Mouse (Mus musculus): ENCODE measurements around the gene Tnmd.

The Tnmd gene

DNA sequence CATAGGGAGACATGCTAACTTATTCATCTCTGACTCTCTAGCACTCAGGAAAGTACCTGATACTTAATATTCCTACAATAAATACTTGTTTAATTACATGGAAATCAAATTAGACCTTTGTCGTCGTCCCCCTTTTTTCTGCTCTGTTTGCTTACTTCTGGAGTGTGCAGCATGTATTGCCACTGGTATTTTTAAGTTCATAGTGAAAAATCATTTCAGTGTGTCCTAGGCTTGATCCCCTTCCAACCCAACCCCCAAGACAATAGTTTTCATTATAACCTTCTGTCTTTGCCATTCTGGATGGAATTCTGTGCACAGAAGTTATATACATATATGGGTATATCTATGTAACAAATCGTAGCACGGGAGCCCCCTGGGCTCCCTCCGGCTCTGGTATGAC is at the start of gene Tnmd:
Gene Tnmd, plus strand, starts transcription at position 301 of the 400 bp plus-strand sequence.
- DNase-seq (ENCODE audit: low spot score): no peak

DNA sequence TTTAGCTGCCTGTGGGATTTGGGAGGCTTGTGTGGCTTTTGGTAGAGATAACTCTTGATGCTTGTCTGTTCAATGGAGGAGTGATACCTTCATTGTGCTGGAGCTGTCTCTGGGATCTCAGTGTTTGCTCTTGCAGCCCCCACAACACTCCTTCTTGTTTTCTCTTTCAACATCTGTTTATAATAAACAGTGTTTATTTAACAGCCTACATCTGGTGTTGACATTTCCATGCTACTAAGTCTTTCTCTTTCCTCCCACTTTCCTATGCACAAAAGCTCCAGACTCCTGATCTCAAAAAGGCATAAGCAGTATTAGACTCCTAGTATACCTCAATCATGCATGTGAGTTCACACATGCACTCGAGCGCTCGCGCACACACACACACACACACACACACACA is 2.9 kb downstream of the Tnmd start:
- DNase-seq (ENCODE audit: low spot score): no peak

DNA sequence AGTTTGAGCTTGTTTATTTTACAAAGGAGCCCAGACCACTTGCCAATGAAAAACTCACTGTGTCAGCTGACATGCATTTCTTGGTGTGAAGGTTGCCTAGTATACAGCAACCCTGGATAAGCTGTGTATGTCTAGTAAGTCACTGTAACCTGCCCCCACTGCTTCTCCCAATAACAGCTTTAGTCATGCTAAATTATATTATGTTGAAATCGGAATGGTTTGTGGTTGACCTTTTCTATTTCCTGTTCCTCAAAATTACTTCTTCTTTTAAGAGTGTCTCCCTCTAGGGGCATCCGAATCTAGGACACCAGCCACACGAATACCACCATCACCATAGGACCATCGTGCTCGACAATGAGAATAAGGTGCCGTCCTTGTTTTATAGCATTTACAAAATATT is 19.0 kb downstream of the Tnmd start:
- DNase-seq (ENCODE audit: low spot score): no peak

DNA sequence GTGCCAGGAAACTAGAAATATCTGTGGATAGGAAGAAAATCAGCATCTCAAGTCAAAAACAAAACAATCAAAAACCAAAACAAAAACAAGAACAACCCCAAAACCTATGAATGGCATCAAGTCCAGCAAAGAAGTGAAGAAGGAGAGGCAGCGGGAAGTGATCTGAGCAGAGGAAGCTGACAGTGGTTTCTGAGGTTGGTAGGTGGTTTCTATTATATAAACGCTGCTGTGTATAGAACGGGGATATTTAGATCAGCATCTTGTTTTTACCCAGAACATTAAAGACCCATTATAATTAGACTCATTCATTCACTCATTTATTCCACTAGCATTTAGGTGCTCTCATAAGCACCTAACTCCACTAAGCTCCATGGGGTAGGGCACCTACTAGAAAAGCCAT is 36.5 kb downstream of the Tnmd start:
- peak; percentile 1 for DNase-seq (ENCODE audit: low spot score)

GRCm38 (mm10) chrX:133888111-133888510 is 37.3 kb downstream of the Tnmd start:
- DNase-seq (ENCODE audit: low spot score): no peak

- peak; percentile 68 for DNase-seq (ENCODE audit: low spot score)
Measured at GRCm38 (mm10) chrX:133898014-133898542, 47.3 kb downstream of the Tnmd start, which contains the start of gene Tspan6. TSS of gene Tspan6 (minus strand) at chrX:133898429.

- DNase-seq (ENCODE audit: low spot score): no peak
Measured at GRCm38 (mm10) chrX:133908261-133908660, 57.5 kb downstream of the Tnmd start, which contains the start of gene Srpx2. TSS of gene Srpx2 (plus strand) at chrX:133908426.

DNA sequence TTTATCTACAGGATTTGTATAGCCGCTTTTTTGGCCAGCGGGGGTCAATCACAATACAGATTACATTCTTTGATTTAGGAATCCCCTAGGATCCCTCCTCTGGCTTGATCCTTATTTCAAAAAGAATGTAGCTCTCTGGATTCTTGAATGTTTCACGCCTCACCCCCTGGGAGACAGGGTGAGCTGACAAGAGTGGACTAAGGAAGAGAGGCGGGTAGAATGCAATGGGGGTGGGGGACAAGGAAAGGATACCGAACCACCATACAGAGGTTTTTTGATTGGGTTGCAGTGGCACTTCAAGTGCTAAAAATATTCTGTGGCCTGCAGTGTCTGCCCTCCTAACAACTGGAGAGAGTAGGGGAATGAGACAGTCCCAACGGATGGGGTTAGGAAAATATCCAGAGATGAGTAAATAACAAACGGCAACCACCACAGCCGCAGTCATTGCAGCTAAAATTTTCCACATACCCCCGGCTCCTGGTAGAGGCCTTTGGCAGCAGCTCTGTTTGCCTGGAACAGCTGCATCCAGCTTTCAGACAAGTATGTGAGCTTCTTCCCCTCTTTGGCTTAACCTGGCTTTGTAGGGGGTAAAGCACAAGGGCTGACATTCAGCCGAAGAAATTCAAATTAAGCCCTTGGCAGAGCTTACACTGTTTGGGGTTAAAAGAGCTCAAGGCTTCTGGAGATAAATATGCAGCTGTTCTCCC is 60.8 kb downstream of the Tnmd start:
- DNase-seq (ENCODE audit: low spot score): no peak

DNA sequence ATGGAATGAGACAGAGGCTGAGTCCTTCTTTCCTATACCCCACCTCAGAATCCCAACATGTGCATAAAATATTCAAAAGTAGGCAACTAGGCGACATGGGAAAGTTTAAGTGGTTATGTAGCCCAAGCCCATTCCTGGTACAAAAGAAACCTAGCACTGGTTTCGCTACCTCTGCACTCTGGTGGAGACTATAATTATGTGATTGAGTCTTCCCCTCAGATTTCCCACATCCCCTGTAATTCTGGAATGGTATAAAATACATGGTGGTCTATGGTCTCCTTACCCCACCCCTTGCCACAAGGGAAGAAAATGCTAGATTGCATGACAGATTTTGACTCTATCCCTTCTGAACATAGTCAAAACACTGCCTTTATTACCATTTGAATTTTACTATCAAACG is 62.2 kb downstream of the Tnmd start:
- DNase-seq (ENCODE audit: low spot score): no peak

- DNase-seq (ENCODE audit: low spot score): no peak
Measured at GRCm38 (mm10) chrX:133914219-133914618, 63.4 kb downstream of the Tnmd start.

Measured in T-cell, adult 2 months (primary cell).